Mouse (Mus musculus) macrophage (primary cell): ENCODE results near the gene Lrrc42. TPM values are rescaled to one million over a fixed set of nuclear protein-coding genes. Genes with fewer than 3 reads are reported as not detected.

ENCODE experiments used
- H3K27ac ChIP-seq: fragments of 350-480 bp; formaldehyde crosslinking; 2 replicates; pipeline ENCODE4 v1.9.0; 2021
- H3K36me3 ChIP-seq: fragments of 350-480 bp; formaldehyde crosslinking; 2 replicates; pipeline ENCODE4 v1.9.0; 2021; ENCODE audit errors: inconsistent target
- H3K4me3 ChIP-seq: fragments of 350-480 bp; formaldehyde crosslinking; 2 replicates; pipeline ENCODE4 v1.9.0; 2021; ENCODE audit errors: inconsistent target
- H3K79me2 ChIP-seq: fragments of 350-480 bp; formaldehyde crosslinking; 2 replicates; pipeline ENCODE4 v1.9.0; 2021; ENCODE audit errors: inconsistent target
- WGBS: methylation state at CpG from one replicate; pipeline ENCODE4 v1.1.7; 2026; ENCODE audit warnings: inconsistent platforms; ENCODE audit not compliant: missing documents; 5-methylcytosine and 5-hydroxymethylcytosine counted together
- polyA plus RNA-seq: library from polyadenylated mRNA; stranded (reverse); fragments of 250-400 nt; gene quantifications from 3 replicates; pipeline ENCODE4 v1.2.4, GENCODE M21; 2018; ENCODE audit warnings: inconsistent platforms

Gene Lrrc42
- polyA plus RNA-seq, 1 experiment from 2014 or later, result 8.4 TPM

- WGBS, result 85% methylated on average over 8 of the region's 8 CpGs
- no peak overlapping the region for H3K27ac ChIP-seq
- H3K36me3 ChIP-seq, result no peaks in the 10 kb centered on the region
- H3K4me3 ChIP-seq, result no peak overlapping the region
- H3K79me2 ChIP-seq, result no peaks in the 10 kb centered on the region
Measured at GRCm38 (mm10) chr4:107278188-107278707, 24.9 kb upstream of the Lrrc42 start.

- Histone ChIP-seq H3K79me2 (no peaks in the 10 kb centered on the region), H3K36me3 (no peaks in the 10 kb centered on the region), H3K4me3 (no peak overlapping the region), H3K27ac (no peak overlapping the region)
- WGBS, result 95% methylated on average over 5 of the region's 5 CpGs
Measured at GRCm38 (mm10) chr4:107274511-107274910, 21.2 kb upstream of the Lrrc42 start.

GRCm38 (mm10) chr4:107273683-107274082 lies 20.4 kb upstream of the Lrrc42 start:
- 95% methylated on average over 4 of the region's 4 CpGs for WGBS
- H3K27ac ChIP-seq, result no peak overlapping the region
- H3K4me3 ChIP-seq, result no peak overlapping the region
- no peaks in the 10 kb centered on the region for H3K79me2 ChIP-seq
- H3K36me3 ChIP-seq, result no peaks in the 10 kb centered on the region

- Histone ChIP-seq H3K79me2 (no peaks in the 10 kb centered on the region), H3K27ac (no peak overlapping the region), H3K4me3 (no peak overlapping the region), H3K36me3 (no peaks in the 10 kb centered on the region)
- WGBS, result 68% methylated on average over 4 of the region's 4 CpGs
Measured at GRCm38 (mm10) chr4:107260001-107260400, 6.7 kb upstream of the Lrrc42 start.

DNA sequence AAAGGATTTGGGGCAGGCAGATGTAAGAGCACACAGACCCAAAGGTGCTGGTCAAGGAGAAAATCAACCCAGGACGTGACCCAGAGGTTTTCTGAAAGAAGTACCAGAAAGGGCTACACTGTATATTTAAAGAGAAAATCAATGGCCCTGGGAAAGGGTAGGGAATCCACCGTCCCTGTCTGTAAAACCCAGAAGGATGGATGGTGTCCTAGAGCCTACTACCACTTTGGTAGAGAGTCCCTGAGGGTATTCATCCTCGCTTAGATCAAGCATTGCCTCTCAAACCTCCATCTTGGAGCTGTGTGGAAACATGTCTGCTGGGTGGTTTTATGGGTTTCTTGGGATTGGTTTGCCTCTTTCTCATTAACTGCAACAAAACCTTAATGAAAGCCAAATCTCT lies 1.1 kb upstream of the Lrrc42 start:
- Histone ChIP-seq H3K36me3 (no peaks in the 10 kb centered on the region), H3K79me2 (peaks cover 2% of the 10 kb centered on the region; the same call in 1 of the 2 replicates), H3K27ac (peak overlapping the region; percentile 10; the same call in 1 of the 2 replicates), H3K4me3 (peak overlapping the region; percentile 55)
- 61% methylated on average over 3 of the region's 3 CpGs for WGBS

DNA sequence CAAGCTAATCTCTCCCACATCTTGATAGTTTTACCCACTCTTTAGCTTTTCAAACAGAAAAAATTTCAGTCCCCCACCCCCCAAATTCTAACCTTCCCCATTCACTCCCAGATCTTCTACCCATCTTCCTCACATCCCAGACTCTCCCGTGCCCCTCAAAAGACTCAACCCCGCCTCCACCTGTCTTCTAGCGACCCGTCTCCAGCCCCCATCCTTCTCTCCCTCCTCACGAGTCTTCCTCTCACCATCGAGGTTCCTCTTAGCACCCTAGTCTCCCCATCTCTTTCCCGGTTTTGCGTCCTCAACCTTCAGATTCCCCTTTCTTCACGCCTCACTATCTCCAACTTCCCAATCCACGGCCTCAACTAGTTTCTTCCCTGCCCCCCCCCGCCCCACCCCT lies 810 bp downstream of the Lrrc42 start:
- H3K4me3 ChIP-seq, result peak overlapping the region; percentile 47
- no peaks in the 10 kb centered on the region for H3K36me3 ChIP-seq
- 4% methylated on average over 10 of the region's 11 CpGs for WGBS
- H3K79me2 ChIP-seq, result peaks cover 10% of the 10 kb centered on the region; the same call in 1 of the 2 replicates
- no peak overlapping the region for H3K27ac ChIP-seq

GRCm38 (mm10) chr4:107250494-107250893 lies 2.8 kb downstream of the Lrrc42 start:
- 32% methylated on average over 4 of the region's 4 CpGs for WGBS
- Histone ChIP-seq H3K4me3 (no peak overlapping the region), H3K27ac (no peak overlapping the region), H3K36me3 (no peaks in the 10 kb centered on the region), H3K79me2 (peaks cover 10% of the 10 kb centered on the region; the same call in 1 of the 2 replicates)

DNA sequence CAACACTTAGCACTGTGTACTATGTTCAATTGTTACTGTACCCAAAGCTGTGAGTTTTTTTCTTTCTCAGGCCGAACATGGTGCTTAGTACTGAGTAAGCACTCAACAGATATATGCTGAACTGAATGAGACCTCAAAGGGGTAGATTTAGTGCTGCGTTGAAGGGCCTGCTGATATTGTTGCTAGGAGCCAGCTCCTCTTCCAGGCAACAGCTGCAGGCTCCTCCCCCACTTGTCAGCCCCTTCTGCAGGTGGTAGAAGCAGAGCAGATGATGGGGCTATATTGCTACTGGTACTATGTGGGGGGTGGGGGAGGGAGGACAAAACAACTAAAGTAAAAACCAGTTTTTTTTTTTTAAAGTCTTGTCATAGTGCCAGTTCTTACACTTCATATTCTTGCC lies 3.9 kb downstream of the Lrrc42 start:
- no peak overlapping the region for H3K27ac ChIP-seq
- H3K79me2 ChIP-seq, result peaks cover 10% of the 10 kb centered on the region; the same call in 1 of the 2 replicates
- 90% methylated on average over 1 of the region's 2 CpGs for WGBS
- H3K36me3 ChIP-seq, result no peaks in the 10 kb centered on the region
- H3K4me3 ChIP-seq, result no peak overlapping the region

DNA sequence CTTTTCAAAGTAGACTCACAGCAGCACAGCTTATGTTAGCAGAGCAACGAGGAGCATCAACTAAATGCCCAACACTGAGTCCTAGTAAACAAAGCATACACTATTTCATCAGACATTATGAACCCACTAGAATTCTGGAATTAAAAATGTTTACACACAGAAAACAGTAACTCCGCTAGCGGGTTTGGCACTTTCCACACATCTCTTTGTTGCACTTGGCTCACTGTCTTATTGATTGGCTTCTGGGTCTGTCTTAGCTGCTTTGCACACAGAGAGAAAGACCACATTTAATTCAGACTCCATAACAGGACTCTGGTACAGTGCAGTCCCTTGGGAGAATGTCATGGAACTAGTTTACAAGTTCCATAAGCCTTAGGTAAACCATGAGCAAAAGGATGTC lies 5.3 kb downstream of the Lrrc42 start:
- no peaks in the 10 kb centered on the region; the same call in 1 of the 2 replicates for H3K36me3 ChIP-seq
- WGBS, result 98% methylated on average over 3 of the region's 3 CpGs
- H3K27ac ChIP-seq, result no peak overlapping the region
- H3K4me3 ChIP-seq, result no peak overlapping the region
- H3K79me2 ChIP-seq, result peaks cover 10% of the 10 kb centered on the region; the same call in 1 of the 2 replicates

DNA sequence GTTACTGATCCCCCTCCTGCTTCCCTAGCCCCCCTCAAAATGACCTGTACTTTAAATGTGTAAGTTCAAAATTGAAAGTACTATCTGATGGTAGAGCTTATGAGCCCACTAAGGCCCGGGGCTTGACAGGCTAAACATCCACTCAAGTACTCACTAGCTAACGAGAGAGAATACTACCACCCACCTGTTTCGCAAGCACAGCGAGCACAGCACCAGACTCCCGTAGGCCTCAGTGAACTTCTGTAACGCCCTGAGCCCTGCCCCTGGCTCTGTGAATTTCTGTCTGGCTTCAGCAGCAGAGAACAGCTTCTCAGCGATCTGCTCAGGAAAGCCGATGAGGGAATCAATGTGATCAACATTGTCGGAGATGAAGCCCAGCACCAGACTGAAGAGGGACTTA lies 6.2 kb downstream of the Lrrc42 start:
- Histone ChIP-seq H3K79me2 (peaks cover 10% of the 10 kb centered on the region; the same call in 1 of the 2 replicates), H3K4me3 (no peak overlapping the region), H3K27ac (no peak overlapping the region), H3K36me3 (no peaks in the 10 kb centered on the region; the same call in 1 of the 2 replicates)
- WGBS, result 69% methylated on average over 9 of the region's 9 CpGs

- Histone ChIP-seq H3K4me3 (no peak overlapping the region), H3K36me3 (no peaks in the 10 kb centered on the region; the same call in 1 of the 2 replicates), H3K27ac (no peak overlapping the region), H3K79me2 (peaks cover 10% of the 10 kb centered on the region; the same call in 1 of the 2 replicates)
- 83% methylated on average over 1 of the region's 1 CpGs for whole genome bisulfite sequencing
Measured at GRCm38 (mm10) chr4:107246040-107246439, 7.3 kb downstream of the Lrrc42 start.

- 76% methylated on average over 2 of the region's 2 CpGs for WGBS
- H3K36me3 ChIP-seq, result peaks cover 4% of the 10 kb centered on the region; the same call in 1 of the 2 replicates
- no peak overlapping the region for H3K4me3 ChIP-seq
- no peak overlapping the region for H3K27ac ChIP-seq
- peaks cover 10% of the 10 kb centered on the region; the same call in 1 of the 2 replicates for H3K79me2 ChIP-seq
Measured at GRCm38 (mm10) chr4:107245368-107245767, 8.0 kb downstream of the Lrrc42 start.

DNA sequence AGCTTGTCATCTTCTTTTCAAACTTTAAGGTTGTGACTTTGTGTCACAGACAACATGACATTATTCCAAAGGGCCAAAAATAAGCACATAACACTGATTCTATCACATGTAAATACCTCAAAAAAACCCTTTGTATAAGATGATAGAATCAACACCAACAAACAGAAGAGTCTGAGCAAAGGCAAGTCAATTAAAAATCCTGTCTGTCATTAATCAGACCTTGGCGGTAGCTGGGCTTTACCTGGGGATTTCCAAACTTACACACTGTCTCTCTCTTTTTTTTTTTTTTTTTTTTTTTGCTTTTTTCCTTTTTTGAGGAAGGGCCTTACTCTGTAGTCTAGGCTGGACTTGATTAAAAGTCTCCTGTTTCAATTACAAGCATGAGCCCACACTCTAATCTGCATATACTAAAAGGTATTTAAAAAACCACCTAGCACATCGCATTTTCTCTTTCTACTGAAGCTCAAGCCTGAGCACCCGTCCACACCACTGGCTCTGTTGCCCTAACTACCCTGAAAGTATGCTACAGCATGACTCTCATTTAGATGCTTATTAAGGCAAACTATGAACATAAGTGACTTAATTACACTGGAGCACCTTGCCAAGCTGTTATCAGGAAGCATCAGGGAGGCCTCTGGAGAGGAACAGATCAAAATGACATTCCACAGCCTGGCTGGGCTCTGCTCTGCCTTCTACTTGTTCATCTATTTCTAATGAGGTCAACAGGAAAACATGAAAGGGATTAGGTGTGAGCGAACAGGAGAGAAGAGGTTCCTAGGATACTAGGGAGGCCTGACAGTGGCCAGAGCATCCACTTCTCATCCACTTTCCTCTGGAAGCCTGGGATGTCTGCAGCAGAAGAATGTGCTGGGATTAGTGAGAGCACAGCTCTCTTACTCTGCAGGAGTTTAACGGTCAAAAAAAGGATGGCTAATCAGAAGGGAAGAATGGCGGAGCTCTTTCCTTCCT lies 9.7 kb downstream of the Lrrc42 start:
- WGBS, result 90% methylated on average over 4 of the region's 6 CpGs
- H3K36me3 ChIP-seq, result peaks cover 10% of the 10 kb centered on the region; the same call in 1 of the 2 replicates
- H3K79me2 ChIP-seq, result no peaks in the 10 kb centered on the region; the same call in 1 of the 2 replicates
- H3K27ac ChIP-seq, result no peak overlapping the region
- H3K4me3 ChIP-seq, result no peak overlapping the region

DNA sequence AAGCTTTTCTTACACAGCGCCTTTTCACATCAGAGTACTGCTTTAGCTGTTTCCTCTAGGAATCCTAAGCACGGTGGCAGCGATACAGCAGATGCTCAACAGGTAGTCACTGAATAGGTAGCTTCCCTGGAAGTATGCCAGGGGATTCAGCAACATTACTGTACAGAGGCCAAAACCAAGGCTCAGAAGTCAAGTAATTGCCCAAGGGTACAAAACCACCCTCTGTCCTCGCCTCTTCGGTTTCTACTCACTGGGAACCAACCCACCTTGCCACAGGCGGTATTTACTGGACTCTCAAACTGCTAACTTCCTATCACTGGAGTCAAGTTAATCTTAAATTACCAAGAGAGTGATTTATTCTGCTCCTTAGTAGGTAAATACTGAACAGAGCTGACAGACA lies 13.1 kb downstream of the Lrrc42 start:
- no peaks in the 10 kb centered on the region for H3K79me2 ChIP-seq
- no peak overlapping the region for H3K27ac ChIP-seq
- 98% methylated on average over 6 of the region's 6 CpGs for WGBS
- no peak overlapping the region for H3K4me3 ChIP-seq
- peaks cover 10% of the 10 kb centered on the region; the same call in 1 of the 2 replicates for H3K36me3 ChIP-seq

DNA sequence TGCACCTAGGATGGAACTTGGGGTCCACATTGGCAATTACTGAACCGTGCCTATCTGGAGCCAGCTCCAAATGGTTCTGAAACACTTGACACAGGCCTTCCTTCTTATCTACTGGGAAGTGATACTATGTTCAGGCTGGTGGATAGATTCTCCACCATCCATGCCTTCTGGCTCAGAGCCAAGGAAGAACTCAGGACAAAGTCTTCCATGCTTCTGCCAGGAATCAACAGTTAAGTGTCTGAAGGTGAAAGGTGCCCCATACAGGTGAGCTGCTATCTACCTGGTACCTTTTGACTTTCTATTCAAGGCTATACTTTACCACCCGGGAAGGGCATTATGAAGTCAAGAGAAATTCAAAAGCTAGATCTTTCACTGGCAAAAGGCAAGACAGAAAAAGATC lies 15.1 kb downstream of the Lrrc42 start:
- 94% methylated on average over 2 of the region's 2 CpGs for WGBS
- Histone ChIP-seq H3K79me2 (no peaks in the 10 kb centered on the region), H3K4me3 (no peak overlapping the region), H3K27ac (no peak overlapping the region), H3K36me3 (peaks cover 13% of the 10 kb centered on the region; the same call in 1 of the 2 replicates)
